Mouse (Mus musculus): ENCODE measurements around the gene Kcnb1.

- no peak for TF ChIP-seq CTCF (IDR thresholded peaks at IDR 0.05; ENCODE audit: low read depth, low read length)
- TF ChIP-seq POLR2A (IDR thresholded peaks at IDR 0.05; ENCODE audit: borderline replicate concordance, low read depth, low read length): no peak
Observed at GRCm38 (mm10) chr2:167144439-167145307, 45.3 kb downstream of the Kcnb1 start.
